Mouse (Mus musculus): ENCODE data around the gene Loxl3. TPM values are rescaled to one million over a fixed set of nuclear protein-coding genes. Genes with fewer than 3 reads are reported as not detected.

The Loxl3 gene
- 1 to 10 TPM in 1 of 2 experiments, under 1 TPM in 1; 0.55 to 1.2 TPM for total RNA-seq (2023)

DNA sequence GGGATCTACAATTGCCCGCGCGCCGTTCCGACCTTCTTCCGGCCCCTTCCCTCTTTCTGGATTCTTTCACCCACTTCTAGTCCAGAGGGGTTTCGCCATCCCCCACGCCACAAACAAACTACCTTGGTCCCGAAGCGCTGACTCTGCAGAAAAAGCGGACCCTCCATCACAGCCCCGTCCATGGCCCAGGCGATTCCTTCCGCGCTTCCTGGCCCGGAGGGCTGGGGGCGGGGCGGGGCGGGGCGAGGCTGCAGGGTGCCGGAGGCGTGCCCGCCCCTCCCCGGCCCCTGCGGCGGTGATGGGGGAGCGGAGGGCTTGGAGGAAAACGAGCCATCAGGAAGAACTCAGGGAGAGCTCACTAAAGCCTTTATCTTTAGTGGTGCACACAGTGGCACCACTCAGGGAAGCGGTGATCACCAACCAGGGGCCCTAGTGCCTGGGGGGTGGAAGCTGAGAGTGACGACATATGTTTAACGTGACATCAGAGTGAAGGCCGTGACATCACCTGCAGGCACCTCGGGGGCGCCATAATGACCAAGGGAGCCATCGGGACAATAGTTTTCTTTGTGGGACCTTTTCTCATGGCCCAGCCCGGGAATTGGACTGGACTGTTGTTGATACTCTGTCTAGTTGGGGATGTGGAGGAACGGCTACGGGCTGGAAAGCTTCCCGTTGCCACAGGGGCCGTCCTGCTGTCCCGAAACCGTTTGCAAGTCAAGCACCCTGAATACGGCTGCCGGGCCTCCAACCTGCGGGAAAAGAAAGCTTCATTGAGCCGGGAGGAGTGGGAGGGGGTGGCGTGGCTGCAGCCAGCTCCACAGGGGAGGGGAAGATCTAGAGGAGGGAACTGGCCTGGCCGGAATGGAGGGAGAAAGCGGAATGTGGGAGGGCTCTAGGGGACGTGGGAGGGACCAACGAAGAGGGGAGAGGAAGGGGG, at the start of gene Loxl3, which contains the start of gene Dok1:
TSS of gene Loxl3 (plus strand) at position 925 of the 937 bp plus-strand sequence.
TSS of gene Dok1 (minus strand) at position 223 of the 937 bp plus-strand sequence.

GRCm38 (mm10) chr6:83054074-83054851, 20.3 kb downstream of the Loxl3 start, which contains the start of gene Aup1:
Gene Aup1 (plus strand): TSS chr6:83054521.

DNA sequence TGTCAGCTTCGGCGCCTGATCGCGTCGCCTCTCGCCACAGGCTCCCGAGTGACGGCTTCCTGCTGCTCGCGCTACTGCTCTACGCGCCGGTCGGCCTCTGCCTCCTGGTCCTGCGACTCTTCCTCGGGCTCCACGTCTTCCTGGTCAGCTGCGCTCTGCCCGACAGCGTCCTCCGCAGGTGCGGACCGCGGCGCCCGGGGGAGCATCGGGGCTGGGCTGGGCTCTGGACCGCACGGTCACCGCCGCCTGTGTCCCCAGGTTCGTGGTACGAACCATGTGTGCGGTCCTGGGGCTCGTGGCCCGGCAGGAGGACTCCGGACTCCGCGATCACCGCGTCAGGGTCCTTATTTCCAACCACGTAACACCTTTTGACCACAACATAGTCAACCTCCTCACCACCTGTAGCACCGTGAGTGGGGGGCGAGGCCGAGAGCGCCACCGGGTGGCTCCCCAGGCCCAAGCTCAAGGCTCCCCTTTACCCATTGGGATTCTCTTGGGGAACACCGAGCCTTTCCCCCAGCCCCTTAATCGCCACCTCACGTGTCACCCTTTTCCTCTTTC, 21.0 kb downstream of the Loxl3 start, which contains the start of gene Htra2:
TSS of gene Htra2 (minus strand) at position 403 of the 561 bp plus-strand sequence.

DNA sequence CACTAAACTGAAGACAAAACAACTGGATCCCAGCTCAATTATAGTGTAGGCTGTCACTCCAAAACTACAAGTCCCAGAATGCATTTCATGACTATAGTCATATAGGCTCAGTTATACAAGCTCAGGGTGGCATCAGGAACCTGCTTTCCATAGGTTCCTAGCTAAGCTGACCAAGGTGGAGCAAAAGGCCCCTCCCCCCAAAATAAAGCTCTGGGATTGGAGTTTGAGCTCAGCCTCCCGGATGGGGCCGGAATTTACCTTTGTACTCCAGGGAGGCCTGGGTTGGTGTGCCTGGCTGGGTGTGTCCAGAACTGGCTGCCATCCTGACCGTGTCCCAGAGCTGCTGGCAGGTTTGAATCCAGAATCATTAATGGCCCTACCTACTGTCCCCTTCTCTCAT, 23.8 kb downstream of the Loxl3 start, which contains the start of gene Dqx1:
TSS of gene Dqx1 (plus strand) at position 55 of the 400 bp plus-strand sequence.

GRCm38 (mm10) chr6:83070247-83070310, 36.1 kb downstream of the Loxl3 start, which contains the start of gene Tlx2:
Gene Tlx2 (minus strand): TSS chr6:83070293.

DNA sequence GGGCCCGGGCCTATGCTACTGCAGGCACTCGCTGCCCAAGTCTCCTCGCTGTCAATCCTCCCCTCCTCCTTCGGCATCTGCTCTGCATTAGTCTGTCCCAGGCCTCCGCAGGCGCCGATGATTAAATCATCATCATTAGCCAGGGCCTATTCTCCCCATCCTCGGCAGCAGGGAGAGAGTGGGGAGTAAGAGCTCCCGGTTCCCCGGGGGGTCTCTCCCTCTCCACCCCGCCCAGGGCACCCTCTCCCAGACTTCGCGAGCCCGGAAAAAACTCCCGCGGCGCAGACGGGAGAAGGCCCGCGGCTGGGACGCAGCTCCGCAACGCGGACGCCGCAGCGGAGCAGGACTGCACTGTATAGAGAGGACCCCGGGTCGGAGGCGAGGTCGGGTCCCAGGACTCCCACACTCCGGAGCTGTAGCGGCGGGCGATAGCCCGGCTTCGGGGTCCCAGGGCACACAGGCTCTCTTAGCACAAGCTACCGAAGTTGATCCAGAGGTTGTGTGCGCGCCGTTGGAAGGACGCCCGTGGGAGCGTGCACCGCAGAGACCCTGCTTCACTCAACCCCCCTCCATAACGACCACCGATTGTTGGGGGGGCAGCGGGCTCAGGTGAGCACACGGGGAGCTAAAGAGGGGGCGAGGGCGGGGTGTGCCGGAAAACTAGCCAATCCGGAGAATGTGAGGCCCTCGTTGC, 43.8 kb downstream of the Loxl3 start, which contains the start of gene Pcgf1:
TSS of gene Pcgf1 (plus strand) at position 240 of the 694 bp plus-strand sequence.

DNA sequence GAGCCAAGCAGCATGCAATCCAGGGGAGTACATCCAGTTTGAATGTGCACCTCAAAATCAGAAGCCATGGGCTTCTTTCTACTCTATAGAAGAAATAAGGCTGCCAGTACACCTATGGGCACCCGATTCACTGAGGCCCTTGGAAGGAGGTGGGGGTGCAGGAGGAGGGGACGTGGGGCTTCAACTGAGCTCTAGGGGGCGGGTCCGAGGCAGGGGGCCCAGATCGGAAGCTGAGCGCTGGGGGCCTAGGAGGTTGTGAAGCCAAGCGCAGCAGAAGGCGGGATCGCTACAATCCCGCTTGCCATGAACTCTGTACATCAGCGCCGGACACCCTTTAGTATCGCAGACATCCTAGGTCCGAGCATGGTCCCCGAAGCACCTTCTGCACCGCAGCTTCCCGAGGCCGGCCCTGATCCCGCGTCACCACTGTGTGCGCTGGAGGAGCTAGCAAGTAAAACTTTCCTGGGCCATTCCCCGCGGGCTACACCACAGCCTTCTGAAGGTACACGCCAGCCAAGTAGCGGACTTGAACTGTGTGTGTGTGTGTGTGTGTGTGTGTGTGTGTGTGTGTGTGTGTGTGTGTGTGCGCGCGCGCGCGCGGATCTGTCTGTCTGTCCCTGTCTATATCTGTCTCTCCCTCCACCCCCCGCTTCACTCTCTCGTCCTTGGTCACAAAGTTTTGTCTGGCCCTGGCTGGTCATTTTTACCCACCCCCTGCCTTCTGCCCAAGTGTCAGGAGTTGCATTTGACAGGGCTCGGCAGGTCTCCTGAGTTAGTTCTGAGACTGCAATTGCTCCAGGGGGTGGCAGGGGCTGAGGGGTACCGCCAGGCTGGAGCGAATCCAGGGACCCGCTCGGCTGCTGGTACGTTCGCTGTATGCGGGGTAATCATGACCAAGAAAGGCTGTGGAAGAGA, 52.4 kb downstream of the Loxl3 start, which contains the start of gene Lbx2:
TSS of gene Lbx2 (plus strand) at position 247 of the 915 bp plus-strand sequence.

DNA sequence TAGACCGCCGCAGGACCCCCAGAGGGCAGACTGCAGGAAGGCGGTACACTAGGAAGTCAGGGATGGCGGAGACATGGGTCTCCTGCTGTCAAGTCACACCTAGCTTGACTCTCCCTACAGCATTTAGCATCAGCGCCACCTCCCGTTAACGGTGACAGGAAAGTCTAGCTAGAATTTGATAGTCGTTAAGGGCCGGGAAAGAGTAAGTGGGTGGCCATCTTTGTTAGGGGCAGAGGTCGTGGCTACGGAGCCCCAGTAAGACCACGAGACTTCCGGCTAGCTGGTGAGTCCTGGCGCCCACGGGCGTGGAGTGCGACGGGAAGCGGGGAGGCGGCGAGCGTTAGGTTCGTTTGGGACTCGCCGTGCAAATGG, 67.3 kb downstream of the Loxl3 start, which contains the start of the genes Ccdc142 and Gm42688:
TSS of gene Ccdc142 (plus strand) at position 286 of the 372 bp plus-strand sequence.
TSS of gene Gm42688 (plus strand) at position 302 of the 372 bp plus-strand sequence.

Other genes starting within 250 kb of the Loxl3 start
- 1 to 10 TPM; 1.3 to 1.8 TPM for gene Sema4f, start 94.4 kb upstream of the Loxl3 start, total RNA-seq (2023)
- gene M1ap, start 87.3 kb upstream of the Loxl3 start, total RNA-seq (2023) = 1 to 10 TPM; 2.0 to 5.9 TPM
- 10 to 100 TPM; 36.2 to 38.6 TPM for gene Dok1, start 702 bp upstream of the Loxl3 start, total RNA-seq (2023)
- 100 to 1,000 TPM; 363 to 400 TPM for gene Aup1, start 20.3 kb downstream of the Loxl3 start, total RNA-seq (2023)
- 10 to 100 TPM; 51.1 to 60.0 TPM for gene Htra2, start 21.1 kb downstream of the Loxl3 start, total RNA-seq (2023)
- gene Dqx1, start 23.7 kb downstream of the Loxl3 start, total RNA-seq (2023) = 1 to 10 TPM; 8.8 to 9.3 TPM
- not detected for gene Tlx2, start 36.1 kb downstream of the Loxl3 start, total RNA-seq (2023)
- 10 to 100 TPM; 20.2 to 26.1 TPM for gene Pcgf1, start 43.7 kb downstream of the Loxl3 start, total RNA-seq (2023)
- gene Lbx2, start 52.2 kb downstream of the Loxl3 start, total RNA-seq (2023) = under 1 TPM in 1 of 2 experiments, not detected in 1; 0.70 TPM
- gene Ccdc142, start 67.4 kb downstream of the Loxl3 start, total RNA-seq (2023) = 10 to 100 TPM; 19.5 to 25.7 TPM
- 10 to 100 TPM; 13.5 to 17.0 TPM for gene Gm42688, start 67.4 kb downstream of the Loxl3 start, total RNA-seq (2023)
- gene Mrpl53, start 74.9 kb downstream of the Loxl3 start, total RNA-seq (2023) = 10 to 100 TPM; 29.8 to 35.3 TPM
- 10 to 100 TPM; 37.3 to 49.6 TPM for gene Mogs, start 81.3 kb downstream of the Loxl3 start, total RNA-seq (2023)
- 10 to 100 TPM; 46.4 to 46.7 TPM for gene Wbp1, start 87.4 kb downstream of the Loxl3 start, total RNA-seq (2023)
- 10 to 100 TPM; 35.6 to 40.9 TPM for gene Ino80b, start 91.3 kb downstream of the Loxl3 start, total RNA-seq (2023)
- not detected for gene Rtkn, start 101.3 kb downstream of the Loxl3 start, total RNA-seq (2023)
- gene Wdr54, start 122.2 kb downstream of the Loxl3 start, total RNA-seq (2023) = 1 to 10 TPM; 1.1 to 1.8 TPM
- not detected for gene 1700003E16Rik, start 122.2 kb downstream of the Loxl3 start, total RNA-seq (2023)
- gene Dctn1, start 131.7 kb downstream of the Loxl3 start, total RNA-seq (2023) = 100 to 1,000 TPM; 113 to 115 TPM
- gene Slc4a5, start 185.7 kb downstream of the Loxl3 start, total RNA-seq (2023) = not detected